Mouse (Mus musculus): ENCODE results near the gene Dand5.

DNA sequence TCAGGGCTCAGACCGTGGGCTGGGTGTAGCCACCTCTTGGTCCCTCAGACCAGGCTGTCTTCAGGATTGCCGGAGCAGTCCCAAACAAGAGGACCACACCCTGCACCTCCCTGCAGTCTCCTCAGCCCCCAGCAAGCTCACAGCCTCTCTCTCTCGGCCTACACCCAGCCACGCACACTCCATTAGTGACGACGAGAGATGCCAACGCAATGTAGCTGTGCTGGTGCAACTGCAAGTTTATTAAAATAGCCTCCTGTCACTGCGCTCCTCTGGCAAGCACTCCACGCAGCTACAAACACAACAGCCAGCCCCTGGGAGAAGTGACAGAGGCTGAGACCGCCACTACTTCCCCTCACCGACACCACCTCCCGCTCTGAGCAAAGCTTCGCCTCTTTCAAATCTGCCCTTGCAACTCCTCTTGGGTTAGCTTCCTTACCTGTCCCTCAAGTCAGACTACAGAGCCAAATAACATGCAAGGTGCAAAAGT is 47.5 kb downstream of the Dand5 start:
- TF ChIP-seq CTCF (IDR thresholded peaks at IDR 0.05; ENCODE audit: extremely low read depth, insufficient read length, insufficient replicate concordance, low read depth, low read length): no peak
- no peak for TF ChIP-seq POLR2A (IDR thresholded peaks at IDR 0.05; ENCODE audit: low read depth, low read length)

Measured in small intestine, adult 2 months (tissue).